Mouse (Mus musculus) liver, adult 2 months (tissue): ENCODE data around the gene Arhgef18.

Source experiments
- CTCF ChIP-seq: fragments of 200-500 bp; IDR thresholded peaks from 2 replicates; pipeline ENCODE4 v1.5.1; 2011; ENCODE audit warnings: low read depth, low read length, control low read depth
- POLR2A ChIP-seq: fragments of 200-500 bp; IDR thresholded peaks from 2 replicates; pipeline ENCODE4 v1.6.1; 2011; ENCODE audit warnings: low read length, control low read depth; ENCODE audit not compliant: insufficient read depth; ENCODE audit errors: extremely low read depth

DNA sequence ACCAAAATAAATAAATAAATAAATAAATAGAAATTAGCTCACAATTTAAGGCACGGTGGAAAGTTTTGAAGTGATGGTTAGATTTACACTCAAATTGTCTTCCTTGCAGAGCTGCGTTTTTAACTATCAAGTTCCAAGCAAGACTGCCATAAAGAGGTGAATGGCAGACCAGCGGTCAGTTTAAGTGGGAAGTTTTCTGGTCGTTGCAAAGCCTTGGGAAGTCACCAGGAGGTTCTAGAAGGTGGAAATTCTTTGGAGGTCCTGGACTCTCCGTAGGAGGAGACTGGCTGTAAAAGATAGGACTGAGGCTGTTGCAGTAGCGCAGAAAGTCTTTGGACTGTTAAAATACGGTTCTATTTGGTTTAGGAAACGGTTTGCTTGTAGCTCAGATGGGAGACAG lies 106.9 kb downstream of the Arhgef18 start:
- TF ChIP-seq CTCF (no peak), POLR2A (no peak)
